In the genomic region with DNA sequence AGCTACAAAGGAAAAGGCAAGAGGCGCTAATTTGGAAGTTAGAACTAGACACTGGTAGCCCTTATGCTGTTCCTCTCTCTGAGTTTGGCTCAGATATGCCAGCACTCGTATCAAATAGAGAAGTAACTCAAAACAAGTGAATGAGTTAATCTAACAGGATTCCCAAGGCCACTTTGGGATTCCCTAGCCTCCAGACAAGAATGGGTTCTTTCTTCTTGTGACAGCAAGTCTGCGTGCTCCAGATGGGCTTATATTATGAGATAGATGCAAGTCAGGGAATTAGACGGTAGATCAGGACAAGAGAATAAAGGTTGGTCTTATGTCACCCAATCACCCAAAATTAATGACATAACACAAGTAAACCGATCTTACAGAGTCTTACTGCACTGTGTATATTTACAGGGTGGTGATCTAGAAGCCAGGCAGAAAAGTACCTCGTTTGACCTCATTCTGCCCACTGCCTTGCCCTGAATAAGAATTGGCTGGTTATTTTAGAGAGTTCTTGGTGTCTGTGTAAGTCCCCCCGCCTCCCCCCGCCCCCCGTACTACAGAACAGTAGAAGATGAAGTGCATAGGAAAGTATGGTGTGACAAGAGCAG, we compare ENCODE assay signal across 17 mouse cellular contexts.
DNase-seq lines count a peak whose midpoint lies in the region; ATAC-seq lines count a peak whose summit lies in the region.
"Had no signal": no experiment of that assay in that cellular context is flagged by ENCODE, and none has a peak within 500 bp of the region (broad histone marks: within the 10 kb centered on the region; RNA-seq: fewer than 3 reads in every experiment).

No protein-coding gene starts in this region.

- H3K9ac ChIP-seq in hindbrain, embryonic 13.5 days: no peak overlapping the region
- no peak overlapping the region for H3K9ac ChIP-seq in hindbrain, embryonic 12.5 days
- H3K9ac ChIP-seq in embryonic facial prominence, embryonic 12.5 days: no peak overlapping the region
- H3K9ac ChIP-seq: heart, embryonic 13.5 days; limb, embryonic 12.5 days; liver, embryonic 12.5 days had no signal

- H3K27me3 ChIP-seq in hindbrain, embryonic 13.5 days: no peaks in the 10 kb centered on the region
- no peaks in the 10 kb centered on the region for H3K27me3 ChIP-seq in hindbrain, embryonic 12.5 days
- no peaks in the 10 kb centered on the region for H3K27me3 ChIP-seq in embryonic facial prominence, embryonic 12.5 days
- H3K27me3 ChIP-seq: CH12.LX; heart, embryonic 13.5 days; liver, embryonic 12.5 days had no signal

- no peak overlapping the region for H3K4me3 ChIP-seq in hindbrain, embryonic 13.5 days
- no peak overlapping the region for H3K4me3 ChIP-seq in hindbrain, embryonic 12.5 days
- H3K4me3 ChIP-seq in embryonic facial prominence, embryonic 12.5 days: no peak overlapping the region
- H3K4me3 ChIP-seq: heart, embryonic 13.5 days; limb, embryonic 12.5 days; liver, embryonic 12.5 days had no signal

- no peaks in the 10 kb centered on the region for H3K9me3 ChIP-seq in hindbrain, embryonic 13.5 days
- H3K9me3 ChIP-seq in hindbrain, embryonic 12.5 days (replicated peaks): no peaks in the 10 kb centered on the region
- no peaks in the 10 kb centered on the region for H3K9me3 ChIP-seq in embryonic facial prominence, embryonic 12.5 days
- H3K9me3 ChIP-seq: heart, embryonic 13.5 days; limb, embryonic 12.5 days; liver, embryonic 12.5 days had no signal

- peak overlapping the region; percentile 19; the same call in 1 of the 2 replicates for H3K27ac ChIP-seq in hindbrain, embryonic 13.5 days
- no peak overlapping the region for H3K27ac ChIP-seq in hindbrain, embryonic 12.5 days
- peak overlapping the region; percentile 46 for H3K27ac ChIP-seq in embryonic facial prominence, embryonic 12.5 days
- H3K27ac ChIP-seq: heart, embryonic 13.5 days; limb, embryonic 12.5 days; liver, embryonic 12.5 days had no signal

- no peak overlapping the region for H3K4me2 ChIP-seq in hindbrain, embryonic 13.5 days
- no peak overlapping the region for H3K4me2 ChIP-seq in hindbrain, embryonic 12.5 days (replicated peaks)
- no peak overlapping the region for H3K4me2 ChIP-seq in embryonic facial prominence, embryonic 12.5 days (replicated peaks)
- H3K4me2 ChIP-seq: heart, embryonic 13.5 days; liver, embryonic 12.5 days had no signal

- H3K36me3 ChIP-seq in hindbrain, embryonic 13.5 days: no peaks in the 10 kb centered on the region
- H3K36me3 ChIP-seq in hindbrain, embryonic 12.5 days: no peaks in the 10 kb centered on the region
- no peaks in the 10 kb centered on the region for H3K36me3 ChIP-seq in embryonic facial prominence, embryonic 12.5 days
- H3K36me3 ChIP-seq: heart, embryonic 13.5 days; limb, embryonic 12.5 days; liver, embryonic 12.5 days had no signal

- no peak for ATAC-seq in hindbrain, embryonic 13.5 days (ENCODE audit: low FRiP score)
- no peak for ATAC-seq in hindbrain, embryonic 12.5 days (ENCODE audit: low FRiP score)
- no peak for ATAC-seq in embryonic facial prominence, embryonic 12.5 days (ENCODE audit: insufficient number of reproducible peaks, insufficient read depth, low FRiP score, low TSS enrichment)
- peak; percentile 33 for ATAC-seq in granulocyte monocyte progenitor cell, adult 5-6 weeks (replicated peaks; ENCODE audit: poor library complexity, severe bottlenecking)
- ATAC-seq: liver, embryonic 12.5 days had no signal

- WGBS in hindbrain, embryonic 13.5 days: 65% methylated on average over 9 of the region's 9 CpGs
- WGBS in hindbrain, embryonic 12.5 days: 69% methylated on average over 9 of the region's 9 CpGs
- 53% methylated on average over 9 of the region's 9 CpGs for WGBS in embryonic facial prominence, embryonic 12.5 days

- peaks cover 14% of the 10 kb centered on the region; the same call in 1 of the 2 replicates for H3K4me1 ChIP-seq in hindbrain, embryonic 13.5 days (replicated peaks)
- H3K4me1 ChIP-seq in hindbrain, embryonic 12.5 days: peaks cover 14% of the 10 kb centered on the region
- H3K4me1 ChIP-seq in embryonic facial prominence, embryonic 12.5 days: peaks cover 16% of the 10 kb centered on the region

- peak; percentile 70 for DNase-seq in Muller cell, postnatal 12 days (ENCODE audit: inconsistent ontology term)
- no peak for DNase-seq in right cerebral cortex, adult 18-20 months
- no peak for DNase-seq in cerebellum, adult 9-11 months
- DNase-seq: cerebellum, adult 8-10 months; heart, adult 18-20 months; kidney, adult 8-10 months; kidney, postnatal 14 days; lung, adult 2 months; thymus, postnatal 36 days had no signal
